Mouse (Mus musculus) urinary bladder, postnatal 10 days (tissue): ENCODE data around the gene Rundc3b.

Experiments
- DNase-seq: peaks from one replicate; pipeline ENCODE4 v3.0.0; 2022; ENCODE audit warnings: low spot score

Gene Rundc3b

GRCm38 (mm10) chr5:8622596-8623231, at the start of gene Rundc3b:
TSS of gene Rundc3b (minus strand) at chr5:8622952.
- peak; percentile 20 for DNase-seq

- DNase-seq = no peak
These were observed 46.9 kb upstream of the Rundc3b start for GRCm38 (mm10) chr5:8669606-8670005.

- DNase-seq = no peak
These were observed 45.2 kb upstream of the Rundc3b start for GRCm38 (mm10) chr5:8667758-8668474.

GRCm38 (mm10) chr5:8664678-8665077, 41.9 kb upstream of the Rundc3b start:
- DNase-seq = no peak

- DNase-seq = no peak
These were observed 38.0 kb upstream of the Rundc3b start for GRCm38 (mm10) chr5:8660738-8661151.

GRCm38 (mm10) chr5:8659911-8660737, 37.4 kb upstream of the Rundc3b start, which contains the start of gene Abcb1a:
TSS of gene Abcb1a (plus strand) at chr5:8660077.
- peak; percentile 9 for DNase-seq

GRCm38 (mm10) chr5:8652085-8652484, 29.3 kb upstream of the Rundc3b start:
- DNase-seq = no peak

- no peak for DNase-seq
These were observed 26.0 kb upstream of the Rundc3b start for GRCm38 (mm10) chr5:8648774-8649173.

- DNase-seq = no peak
These were observed 25.5 kb upstream of the Rundc3b start for GRCm38 (mm10) chr5:8648300-8648699.

GRCm38 (mm10) chr5:8634489-8634975, 11.8 kb upstream of the Rundc3b start:
- DNase-seq = no peak

- DNase-seq = no peak
These were observed 10.1 kb upstream of the Rundc3b start for GRCm38 (mm10) chr5:8632901-8633300.

- no peak for DNase-seq
These were observed 619 bp downstream of the Rundc3b start for GRCm38 (mm10) chr5:8622071-8622595.

- no peak for DNase-seq
These were observed 51.6 kb downstream of the Rundc3b start for GRCm38 (mm10) chr5:8571118-8571517.

- DNase-seq = no peak
These were observed 55.9 kb downstream of the Rundc3b start for GRCm38 (mm10) chr5:8566867-8567266.

GRCm38 (mm10) chr5:8544512-8544911, 78.2 kb downstream of the Rundc3b start:
- DNase-seq = no peak

GRCm38 (mm10) chr5:8542631-8543207, 80.0 kb downstream of the Rundc3b start:
- DNase-seq = no peak

- no peak for DNase-seq
These were observed 81.3 kb downstream of the Rundc3b start for GRCm38 (mm10) chr5:8541120-8542117.

GRCm38 (mm10) chr5:8519006-8519405, 103.7 kb downstream of the Rundc3b start:
- DNase-seq = no peak

- no peak for DNase-seq
These were observed 131.0 kb downstream of the Rundc3b start for GRCm38 (mm10) chr5:8491778-8492177.

GRCm38 (mm10) chr5:8489471-8490110, 133.2 kb downstream of the Rundc3b start:
- DNase-seq = no peak
